Mouse (Mus musculus) heart, embryonic 13.5 days (tissue): ENCODE data around the gene Gm20479. TPM values are rescaled to one million over a fixed set of nuclear protein-coding genes. Genes with fewer than 3 reads are reported as not detected.

Source experiments
- ATAC-seq: fragments of 200-750 bp; cut with Nextera tagmentation; 2 replicates; pipeline ENCODE4 v1.8.0; 2017; ENCODE audit warnings: moderate TSS enrichment; ENCODE audit not compliant: insufficient number of reproducible peaks, low FRiP score, low TSS enrichment; ENCODE audit errors: extremely low read depth
- H3K27ac ChIP-seq: fragments of 300-500 bp; sonication (generic); replicated peaks from 2 replicates; pipeline ENCODE4 v1.5.1; 2015; ENCODE audit warnings: moderate library complexity, mild to moderate bottlenecking, inconsistent platforms
- H3K27me3 ChIP-seq: fragments of 300-500 bp; sonication (generic); replicated peaks from 2 replicates; pipeline ENCODE4 v1.6.1; 2015; ENCODE audit warnings: mild to moderate bottlenecking, inconsistent platforms
- H3K36me3 ChIP-seq: fragments of 300-500 bp; sonication (generic); 2 replicates; pipeline ENCODE4 v1.6.1; 2015; ENCODE audit warnings: mild to moderate bottlenecking, inconsistent platforms
- H3K4me1 ChIP-seq: fragments of 300-500 bp; sonication (generic); 2 replicates; pipeline ENCODE4 v1.6.1; 2015; ENCODE audit warnings: inconsistent platforms
- H3K4me2 ChIP-seq: fragments of 300-500 bp; sonication (generic); 2 replicates; pipeline ENCODE4 v1.6.1; 2015; ENCODE audit warnings: inconsistent platforms, mild to moderate bottlenecking, moderate library complexity
- H3K4me3 ChIP-seq: fragments of 300-500 bp; sonication (generic); 2 replicates; pipeline ENCODE4 v1.5.1; 2015; ENCODE audit warnings: moderate library complexity, mild to moderate bottlenecking, inconsistent platforms
- H3K9ac ChIP-seq: fragments of 300-500 bp; sonication (generic); 2 replicates; pipeline ENCODE4 v1.6.1; 2015; ENCODE audit warnings: inconsistent platforms, mild to moderate bottlenecking, moderate library complexity
- H3K9me3 ChIP-seq: fragments of 300-500 bp; sonication (generic); 2 replicates; pipeline ENCODE4 v1.6.1; 2016; ENCODE audit warnings: inconsistent platforms
- WGBS: fragments of 180-500 bp; shearing (Covaris S2); methylation state at CpG from one replicate; pipeline ENCODE4 v1.1.7; 2015; ENCODE audit warnings: mixed read lengths; 5-methylcytosine and 5-hydroxymethylcytosine counted together
- polyA plus RNA-seq: library from polyadenylated mRNA; unstranded; fragments of >200 nt; fragmentation: Nextera tagmentation; extraction: Ambion mirVana; gene quantifications from 2 replicates; pipeline ENCODE4 v1.2.1, GENCODE M21; 2015

Gm20479 gene
- polyA plus RNA-seq, 1 experiment from 2014 or later = 0.90 TPM

DNA sequence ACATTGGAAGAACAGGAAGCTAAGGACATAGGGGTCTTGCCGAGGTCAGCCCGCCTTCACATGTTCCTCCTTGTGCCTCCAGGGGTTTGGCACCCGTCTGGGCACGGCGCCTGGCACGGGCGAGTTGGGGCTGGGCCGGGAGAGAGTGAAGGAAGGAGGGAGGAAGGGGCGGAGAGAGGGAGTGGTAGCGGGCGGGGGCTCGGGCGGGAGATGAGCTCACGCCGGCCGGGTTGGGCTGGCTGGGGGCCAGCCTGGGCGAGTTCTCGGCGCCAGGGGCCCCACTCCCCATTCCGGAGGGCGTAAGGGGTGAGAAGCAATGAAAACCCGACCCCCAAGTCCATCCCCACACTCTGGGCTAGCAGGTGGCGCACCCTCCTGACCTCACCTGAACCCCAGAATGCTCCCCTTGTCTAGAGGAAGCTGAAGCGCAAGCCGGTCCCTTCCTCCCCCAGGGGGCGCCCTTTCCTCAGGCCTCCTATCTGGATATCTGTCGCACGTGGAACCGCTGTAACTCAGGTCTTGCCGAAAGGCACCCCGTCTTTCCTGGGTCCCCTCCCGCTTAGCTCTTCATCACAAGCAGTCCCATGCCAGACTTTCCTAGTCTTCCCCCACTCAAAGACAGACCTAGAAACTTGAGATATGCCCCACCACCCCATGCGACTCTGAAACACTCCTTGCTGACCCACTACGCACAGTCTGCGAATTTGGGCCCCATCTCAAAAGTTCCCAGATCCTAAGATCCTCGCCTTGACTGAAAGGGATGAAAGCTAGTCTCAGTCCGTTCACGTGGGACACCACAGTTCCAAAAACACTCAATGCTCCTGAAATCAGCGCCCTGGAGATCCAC, 24.6 kb downstream of the Gm20479 start:
- Histone ChIP-seq H3K27ac (peak overlapping the region; percentile 88), H3K4me3 (peak overlapping the region; percentile 68), H3K4me1 (peaks cover 83% of the 10 kb centered on the region), H3K9ac (peak overlapping the region; percentile 89), H3K4me2 (peak overlapping the region; percentile 91), H3K36me3 (peaks cover 6% of the 10 kb centered on the region), H3K27me3 (peaks cover 97% of the 10 kb centered on the region), H3K9me3 (no peaks in the 10 kb centered on the region)
- WGBS = under 1% methylated on average over 39 of the region's 39 CpGs
- ATAC-seq = no peak

GRCm38 (mm10) chr7:27331854-27332253, 25.4 kb downstream of the Gm20479 start:
- peak overlapping the region; percentile 88 for H3K27ac ChIP-seq
- H3K4me3 ChIP-seq = peak overlapping the region; percentile 68
- H3K4me1 ChIP-seq = peaks cover 75% of the 10 kb centered on the region
- H3K4me2 ChIP-seq = peak overlapping the region; percentile 91
- H3K9ac ChIP-seq = peak overlapping the region; percentile 89
- no peaks in the 10 kb centered on the region for H3K9me3 ChIP-seq
- WGBS = 4% methylated on average over 8 of the region's 8 CpGs
- peaks cover 97% of the 10 kb centered on the region for H3K27me3 ChIP-seq
- H3K36me3 ChIP-seq = peaks cover 13% of the 10 kb centered on the region
- no peak for ATAC-seq

DNA sequence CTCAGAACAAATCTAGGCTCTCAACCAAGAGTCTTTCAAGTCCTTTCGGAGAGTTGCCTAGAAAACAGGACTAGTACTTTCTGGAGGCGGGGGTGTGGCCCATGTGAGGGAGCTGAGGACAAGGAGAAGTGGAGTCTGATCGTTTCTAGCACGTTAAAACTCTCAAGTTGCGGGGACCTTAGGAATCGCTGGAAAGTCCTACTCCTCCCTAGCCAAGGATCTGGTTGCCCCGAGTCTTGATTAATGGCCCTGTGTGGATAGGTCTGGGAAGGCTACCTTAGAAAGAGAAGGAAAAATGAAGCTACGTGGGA, 25.7 kb downstream of the Gm20479 start:
- H3K4me2 ChIP-seq = peak overlapping the region; percentile 91
- H3K27ac ChIP-seq = peak overlapping the region; percentile 88
- H3K9ac ChIP-seq = peak overlapping the region; percentile 89
- no peak for ATAC-seq
- peaks cover 76% of the 10 kb centered on the region for H3K4me1 ChIP-seq
- peak overlapping the region; percentile 68 for H3K4me3 ChIP-seq
- H3K36me3 ChIP-seq = peaks cover 16% of the 10 kb centered on the region
- 1% methylated on average over 8 of the region's 8 CpGs for WGBS
- no peaks in the 10 kb centered on the region for H3K9me3 ChIP-seq
- H3K27me3 ChIP-seq = peaks cover 97% of the 10 kb centered on the region

DNA sequence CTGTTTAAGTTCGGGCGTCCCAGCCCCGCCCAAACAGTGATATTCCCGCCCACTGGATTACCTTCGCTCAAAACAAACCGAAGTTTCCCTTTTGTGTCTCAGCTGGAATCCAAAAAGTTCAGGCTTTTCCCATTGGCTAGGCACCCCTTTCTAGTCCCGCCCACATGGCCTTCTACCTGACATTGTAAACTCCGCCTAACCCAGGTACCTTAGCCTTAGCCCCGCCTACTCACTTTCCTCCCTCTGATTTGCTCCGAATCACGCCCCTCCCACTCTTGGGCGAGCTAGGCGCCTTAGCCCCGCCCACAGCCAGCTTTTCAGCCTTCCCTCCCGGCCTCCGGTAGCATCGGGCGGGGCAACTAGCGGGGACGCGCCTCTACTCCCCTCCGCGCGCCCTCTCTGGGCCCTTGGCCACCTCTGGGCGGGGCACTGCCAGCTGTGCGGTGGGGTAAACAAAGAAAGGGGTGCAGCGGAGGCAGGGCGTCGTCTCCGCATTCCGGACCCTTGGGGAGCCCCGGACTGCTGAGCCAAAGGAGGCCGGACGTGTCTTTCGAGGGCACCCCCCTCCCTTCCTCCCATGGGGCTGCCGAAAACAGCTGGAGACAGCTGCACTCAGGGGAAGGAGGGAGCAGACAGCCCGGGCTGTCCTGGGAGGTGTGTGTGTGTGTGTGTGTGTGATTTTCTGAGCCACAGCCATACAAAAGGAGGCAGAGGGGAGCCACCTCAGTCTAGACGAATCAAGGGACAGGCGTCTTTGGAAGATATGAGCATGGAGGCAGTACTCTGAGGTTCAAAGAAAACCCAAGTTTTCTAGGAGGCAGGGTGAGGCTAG, 26.3 kb downstream of the Gm20479 start:
- H3K9ac ChIP-seq = peak overlapping the region; percentile 89
- WGBS = 2% methylated on average over 39 of the region's 39 CpGs
- peaks cover 97% of the 10 kb centered on the region for H3K27me3 ChIP-seq
- peaks cover 19% of the 10 kb centered on the region for H3K36me3 ChIP-seq
- peak overlapping the region; percentile 91 for H3K4me2 ChIP-seq
- peak overlapping the region; percentile 88 for H3K27ac ChIP-seq
- ATAC-seq = peak; percentile 71
- H3K4me3 ChIP-seq = peak overlapping the region; percentile 68
- no peaks in the 10 kb centered on the region for H3K9me3 ChIP-seq
- peaks cover 76% of the 10 kb centered on the region for H3K4me1 ChIP-seq

- peaks cover 76% of the 10 kb centered on the region for H3K4me1 ChIP-seq
- 17% methylated on average over 17 of the region's 17 CpGs for WGBS
- no peak for ATAC-seq
Observed at GRCm38 (mm10) chr7:27329981-27330380, 27.2 kb downstream of the Gm20479 start.

GRCm38 (mm10) chr7:27329326-27329947, 27.8 kb downstream of the Gm20479 start:
- ATAC-seq = no peak
- 6% methylated on average over 45 of the region's 45 CpGs for WGBS
- Histone ChIP-seq H3K27ac (no peak overlapping the region), H3K9me3 (no peaks in the 10 kb centered on the region), H3K4me3 (peak overlapping the region; percentile 36), H3K27me3 (peaks cover 98% of the 10 kb centered on the region), H3K9ac (peak overlapping the region; percentile 51), H3K4me2 (peak overlapping the region; percentile 91), H3K36me3 (peaks cover 25% of the 10 kb centered on the region), H3K4me1 (peaks cover 71% of the 10 kb centered on the region)

More at GRCm38 (mm10) chr7:27329981-27330380, 27.2 kb downstream of the Gm20479 start:
- Histone ChIP-seq H3K27me3 (peaks cover 98% of the 10 kb centered on the region), H3K9ac (no peak overlapping the region), H3K4me3 (peak overlapping the region; percentile 68), H3K36me3 (peaks cover 20% of the 10 kb centered on the region), H3K4me2 (peak overlapping the region; percentile 91), H3K9me3 (no peaks in the 10 kb centered on the region), H3K27ac (no peak overlapping the region)

DNA sequence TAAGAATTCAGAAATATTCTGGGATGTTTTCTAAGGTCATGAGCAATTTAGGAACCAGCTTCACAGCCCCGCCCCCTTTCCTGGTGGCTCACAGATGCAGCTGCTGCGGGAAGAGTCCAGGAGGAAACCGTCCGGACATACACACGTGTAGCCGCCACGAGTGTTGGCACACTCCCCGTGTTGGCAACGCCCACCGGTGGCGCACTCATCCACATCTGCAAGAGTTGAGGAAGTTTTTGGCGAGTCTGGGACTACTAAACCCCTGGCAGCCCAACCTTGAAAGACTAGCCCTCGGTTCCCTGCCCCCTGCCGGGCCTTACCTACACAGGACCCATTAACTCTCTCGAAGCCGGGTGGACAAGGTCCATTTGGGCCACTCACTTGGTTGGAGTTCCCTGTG, 28.6 kb downstream of the Gm20479 start:
- H3K4me1 ChIP-seq = peaks cover 63% of the 10 kb centered on the region
- H3K36me3 ChIP-seq = peaks cover 33% of the 10 kb centered on the region
- H3K27me3 ChIP-seq = peaks cover 98% of the 10 kb centered on the region
- no peak overlapping the region for H3K4me2 ChIP-seq
- H3K4me3 ChIP-seq = no peak overlapping the region
- no peak for ATAC-seq
- H3K9ac ChIP-seq = no peak overlapping the region
- no peaks in the 10 kb centered on the region for H3K9me3 ChIP-seq
- no peak overlapping the region for H3K27ac ChIP-seq
- 33% methylated on average over 16 of the region's 16 CpGs for WGBS

DNA sequence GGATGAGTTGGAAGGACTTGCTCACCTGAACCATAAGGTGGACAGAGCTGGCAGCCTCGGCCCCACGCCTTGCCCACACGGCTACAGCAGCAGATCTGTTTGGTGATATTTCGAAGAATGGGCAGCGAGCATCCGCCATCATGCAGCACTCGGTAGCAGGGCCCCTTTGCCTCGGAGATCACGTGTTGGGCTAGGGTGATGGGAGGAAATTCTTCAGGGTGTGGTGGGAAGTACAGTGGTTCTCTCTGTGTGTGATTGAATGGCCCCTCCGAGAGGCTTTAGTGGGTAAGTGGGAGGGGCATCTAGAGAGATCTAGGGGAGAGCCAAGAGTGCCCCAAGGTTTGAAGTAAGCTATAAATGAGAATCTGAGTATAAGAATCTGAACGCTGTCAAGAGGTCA, 29.1 kb downstream of the Gm20479 start:
- no peak for ATAC-seq

GRCm38 (mm10) chr7:27327500-27327899, 29.7 kb downstream of the Gm20479 start:
- Histone ChIP-seq H3K27me3 (peaks cover 99% of the 10 kb centered on the region), H3K4me2 (no peak overlapping the region), H3K36me3 (peaks cover 44% of the 10 kb centered on the region), H3K9me3 (no peaks in the 10 kb centered on the region), H3K4me1 (peaks cover 53% of the 10 kb centered on the region), H3K9ac (no peak overlapping the region), H3K4me3 (no peak overlapping the region), H3K27ac (no peak overlapping the region)
- WGBS = 84% methylated on average over 8 of the region's 8 CpGs
- ATAC-seq = no peak

More for the DNA sequence above, 29.1 kb downstream of the Gm20479 start:
- Histone ChIP-seq H3K36me3 (peaks cover 38% of the 10 kb centered on the region), H3K4me2 (no peak overlapping the region), H3K4me1 (peaks cover 60% of the 10 kb centered on the region), H3K9ac (no peak overlapping the region), H3K9me3 (no peaks in the 10 kb centered on the region), H3K27me3 (peaks cover 99% of the 10 kb centered on the region), H3K4me3 (no peak overlapping the region), H3K27ac (no peak overlapping the region)
- WGBS = 74% methylated on average over 11 of the region's 11 CpGs

- peak overlapping the region; percentile 57 for H3K4me2 ChIP-seq
- H3K4me1 ChIP-seq = peaks cover 41% of the 10 kb centered on the region
- H3K27me3 ChIP-seq = peaks cover 99% of the 10 kb centered on the region
- H3K27ac ChIP-seq = no peak overlapping the region
- H3K9ac ChIP-seq = peak overlapping the region; percentile 15; the same call in 1 of the 2 replicates
- no peaks in the 10 kb centered on the region for H3K9me3 ChIP-seq
- peak overlapping the region; percentile 31 for H3K4me3 ChIP-seq
- peaks cover 51% of the 10 kb centered on the region for H3K36me3 ChIP-seq
- WGBS = 37% methylated on average over 34 of the region's 34 CpGs
- no peak for ATAC-seq
Observed at GRCm38 (mm10) chr7:27326101-27326880, 30.9 kb downstream of the Gm20479 start.
